Mouse (Mus musculus): ENCODE measurements around the gene Stra6.

Stra6 gene

GRCm38 (mm10) chr9:58133893-58134884 is 70.6 kb downstream of the Stra6 start:
- peak; percentile 20 for DNase-seq (ENCODE audit: low read depth)

- DNase-seq (ENCODE audit: low read depth): no peak
Observed at GRCm38 (mm10) chr9:58134906-58135305, 71.3 kb downstream of the Stra6 start.

GRCm38 (mm10) chr9:58135921-58136321 is 72.3 kb downstream of the Stra6 start:
- DNase-seq (ENCODE audit: low read depth): no peak

- DNase-seq (ENCODE audit: low read depth): no peak
Observed at GRCm38 (mm10) chr9:58139947-58140346, 76.4 kb downstream of the Stra6 start.

GRCm38 (mm10) chr9:58143419-58143818 is 79.8 kb downstream of the Stra6 start:
- DNase-seq (ENCODE audit: low read depth): no peak

- no peak for DNase-seq (ENCODE audit: low read depth)
Observed at GRCm38 (mm10) chr9:58144664-58145063, 81.1 kb downstream of the Stra6 start.

- no peak for DNase-seq (ENCODE audit: low read depth)
Observed at GRCm38 (mm10) chr9:58145417-58145816, 81.8 kb downstream of the Stra6 start.

GRCm38 (mm10) chr9:58148806-58149205 is 85.2 kb downstream of the Stra6 start:
- no peak for DNase-seq (ENCODE audit: low read depth)

- DNase-seq (ENCODE audit: low read depth): peak; percentile 15
Observed at GRCm38 (mm10) chr9:58150733-58151361, 87.3 kb downstream of the Stra6 start.

- no peak for DNase-seq (ENCODE audit: low read depth)
Observed at GRCm38 (mm10) chr9:58153095-58153494, 89.5 kb downstream of the Stra6 start.

GRCm38 (mm10) chr9:58155366-58155765 is 91.8 kb downstream of the Stra6 start:
- DNase-seq (ENCODE audit: low read depth): no peak

GRCm38 (mm10) chr9:58156819-58157560 is 93.4 kb downstream of the Stra6 start:
- peak; percentile 48 for DNase-seq (ENCODE audit: low read depth)

GRCm38 (mm10) chr9:58157838-58158237 is 94.2 kb downstream of the Stra6 start:
- DNase-seq (ENCODE audit: low read depth): no peak

GRCm38 (mm10) chr9:58158541-58159311 is 95.1 kb downstream of the Stra6 start:
- no peak for DNase-seq (ENCODE audit: low read depth)

GRCm38 (mm10) chr9:58159855-58160254 is 96.3 kb downstream of the Stra6 start:
- no peak for DNase-seq (ENCODE audit: low read depth)

GRCm38 (mm10) chr9:58160315-58160714 is 96.7 kb downstream of the Stra6 start:
- no peak for DNase-seq (ENCODE audit: low read depth)

- no peak for DNase-seq (ENCODE audit: low read depth)
Observed at GRCm38 (mm10) chr9:58162173-58162572, 98.6 kb downstream of the Stra6 start.

GRCm38 (mm10) chr9:58163146-58163545 is 99.6 kb downstream of the Stra6 start:
- DNase-seq (ENCODE audit: low read depth): no peak

- no peak for DNase-seq (ENCODE audit: low read depth)
Observed at GRCm38 (mm10) chr9:58165779-58166178, 102.2 kb downstream of the Stra6 start.

GRCm38 (mm10) chr9:58168880-58169279 is 105.3 kb downstream of the Stra6 start:
- DNase-seq (ENCODE audit: low read depth): no peak

GRCm38 (mm10) chr9:58169426-58169825 is 105.8 kb downstream of the Stra6 start:
- DNase-seq (ENCODE audit: low read depth): no peak

GRCm38 (mm10) chr9:58172863-58173262 is 109.3 kb downstream of the Stra6 start:
- DNase-seq (ENCODE audit: low read depth): no peak

Measured in 416B (cell line).